Mouse (Mus musculus): ENCODE results near the gene Polr2c.
A peak's percentile ranks its signal among the peaks of the same experiment; 100 is the strongest.
"Not testable (repeated sequence)": the region's sequence is repeated elsewhere in the genome, so short reads cannot be mapped to it uniquely, and the experiment has no call there.

The Polr2c gene

GRCm38 (mm10) chr8:94857346-94858173, at the start of gene Polr2c:
Gene Polr2c, plus strand, starts transcription at chr8:94857450.
- DNase-seq (ENCODE audit: inconsistent ontology term) = peak; percentile 90

- no peak for DNase-seq (ENCODE audit: inconsistent ontology term)
Observed at GRCm38 (mm10) chr8:94807506-94807905, 49.7 kb upstream of the Polr2c start.

- DNase-seq (ENCODE audit: inconsistent ontology term) = no peak
Observed at GRCm38 (mm10) chr8:94808372-94808771, 48.9 kb upstream of the Polr2c start.

- peak; percentile 81 for DNase-seq (ENCODE audit: inconsistent ontology term)
Observed at GRCm38 (mm10) chr8:94810153-94810552, 47.1 kb upstream of the Polr2c start, which contains the start of gene Ccl17. Gene Ccl17, plus strand, starts transcription at chr8:94810453.

- DNase-seq (ENCODE audit: inconsistent ontology term) = no peak
Observed at GRCm38 (mm10) chr8:94810855-94811254, 46.4 kb upstream of the Polr2c start.

- DNase-seq (ENCODE audit: inconsistent ontology term) = no peak
Observed at GRCm38 (mm10) chr8:94811654-94812053, 45.6 kb upstream of the Polr2c start.

GRCm38 (mm10) chr8:94812645-94813098, 44.6 kb upstream of the Polr2c start:
- DNase-seq (ENCODE audit: inconsistent ontology term) = peak; percentile 77

- DNase-seq (ENCODE audit: inconsistent ontology term) = no peak
Observed at GRCm38 (mm10) chr8:94814556-94814955, 42.7 kb upstream of the Polr2c start.

GRCm38 (mm10) chr8:94817933-94818332, 39.3 kb upstream of the Polr2c start:
- no peak for DNase-seq (ENCODE audit: inconsistent ontology term)

GRCm38 (mm10) chr8:94819671-94820179, 37.5 kb upstream of the Polr2c start:
- DNase-seq (ENCODE audit: inconsistent ontology term) = no peak

- no peak for DNase-seq (ENCODE audit: inconsistent ontology term)
Observed at GRCm38 (mm10) chr8:94820553-94820952, 36.7 kb upstream of the Polr2c start.

GRCm38 (mm10) chr8:94821381-94821780, 35.9 kb upstream of the Polr2c start:
- no peak for DNase-seq (ENCODE audit: inconsistent ontology term)

- DNase-seq (ENCODE audit: inconsistent ontology term) = no peak
Observed at GRCm38 (mm10) chr8:94822637-94823560, 34.4 kb upstream of the Polr2c start.

GRCm38 (mm10) chr8:94825170-94825569, 32.1 kb upstream of the Polr2c start:
- DNase-seq (ENCODE audit: inconsistent ontology term) = no peak

- no peak for DNase-seq (ENCODE audit: inconsistent ontology term)
Observed at GRCm38 (mm10) chr8:94826210-94826609, 31.0 kb upstream of the Polr2c start.

- no peak for DNase-seq (ENCODE audit: inconsistent ontology term)
Observed at GRCm38 (mm10) chr8:94828284-94828683, 29.0 kb upstream of the Polr2c start.

- not testable (repeated sequence) for DNase-seq (ENCODE audit: inconsistent ontology term)
Observed at GRCm38 (mm10) chr8:94833901-94834405, 23.3 kb upstream of the Polr2c start.

- not testable (repeated sequence) for DNase-seq (ENCODE audit: inconsistent ontology term)
Observed at GRCm38 (mm10) chr8:94835751-94836150, 21.5 kb upstream of the Polr2c start.

- no peak for DNase-seq (ENCODE audit: inconsistent ontology term)
Observed at GRCm38 (mm10) chr8:94836456-94837240, 20.6 kb upstream of the Polr2c start.

GRCm38 (mm10) chr8:94837662-94838574, 19.3 kb upstream of the Polr2c start, which contains the start of the genes Coq9 and Ciapin1:
Gene Coq9, plus strand, starts transcription at chr8:94838321.
Gene Ciapin1, minus strand, starts transcription at chr8:94838358.
- peak; percentile 96 for DNase-seq (ENCODE audit: inconsistent ontology term)
